Mouse (Mus musculus): ENCODE results near the gene Rab6b.
A peak's percentile ranks its signal among the peaks of the same experiment; 100 is the strongest.

Rab6b gene

GRCm38 (mm10) chr9:103201561-103202260 lies 90.1 kb downstream of the Rab6b start, which contains the start of gene Srprb:
Gene Srprb, minus strand, starts transcription at chr9:103202137.
- DNase-seq (ENCODE audit: low read depth, low spot score), result peak; percentile 79

GRCm38 (mm10) chr9:103205786-103206185 lies 94.2 kb downstream of the Rab6b start:
- no peak for DNase-seq (ENCODE audit: low read depth, low spot score)

- peak; percentile 70 for DNase-seq (ENCODE audit: low read depth, low spot score)
Observed at GRCm38 (mm10) chr9:103207846-103208245, 96.3 kb downstream of the Rab6b start.

GRCm38 (mm10) chr9:103208802-103209423 lies 97.3 kb downstream of the Rab6b start:
- DNase-seq (ENCODE audit: low read depth, low spot score), result no peak

- DNase-seq (ENCODE audit: low read depth, low spot score), result no peak
Observed at GRCm38 (mm10) chr9:103212654-103213420, 101.2 kb downstream of the Rab6b start.

GRCm38 (mm10) chr9:103213631-103214030 lies 102.0 kb downstream of the Rab6b start:
- DNase-seq (ENCODE audit: low read depth, low spot score), result no peak

GRCm38 (mm10) chr9:103214281-103214680 lies 102.7 kb downstream of the Rab6b start:
- DNase-seq (ENCODE audit: low read depth, low spot score), result no peak

GRCm38 (mm10) chr9:103224721-103225120 lies 113.1 kb downstream of the Rab6b start:
- DNase-seq (ENCODE audit: low read depth, low spot score), result no peak

GRCm38 (mm10) chr9:103225464-103225863 lies 113.9 kb downstream of the Rab6b start:
- DNase-seq (ENCODE audit: low read depth, low spot score), result no peak

GRCm38 (mm10) chr9:103226806-103227205 lies 115.2 kb downstream of the Rab6b start:
- no peak for DNase-seq (ENCODE audit: low read depth, low spot score)

GRCm38 (mm10) chr9:103227760-103228159 lies 116.2 kb downstream of the Rab6b start:
- DNase-seq (ENCODE audit: low read depth, low spot score), result no peak

- DNase-seq (ENCODE audit: low read depth, low spot score), result no peak
Observed at GRCm38 (mm10) chr9:103228370-103229003, 116.9 kb downstream of the Rab6b start.

GRCm38 (mm10) chr9:103229037-103229867 lies 117.7 kb downstream of the Rab6b start:
- DNase-seq (ENCODE audit: low read depth, low spot score), result no peak

GRCm38 (mm10) chr9:103230151-103230951 lies 118.8 kb downstream of the Rab6b start, which contains the start of the genes Gm20425 and Trf:
Gene Gm20425, minus strand, starts transcription at chr9:103230307.
Gene Trf, minus strand, starts transcription at chr9:103230444.
- DNase-seq (ENCODE audit: low read depth, low spot score), result no peak

- DNase-seq (ENCODE audit: low read depth, low spot score), result no peak
Observed at GRCm38 (mm10) chr9:103232232-103233005, 120.8 kb downstream of the Rab6b start.

GRCm38 (mm10) chr9:103233006-103233395 lies 121.4 kb downstream of the Rab6b start:
- DNase-seq (ENCODE audit: low read depth, low spot score), result no peak

- no peak for DNase-seq (ENCODE audit: low read depth, low spot score)
Observed at GRCm38 (mm10) chr9:103234059-103234458, 122.5 kb downstream of the Rab6b start.

- no peak for DNase-seq (ENCODE audit: low read depth, low spot score)
Observed at GRCm38 (mm10) chr9:103234565-103235165, 123.1 kb downstream of the Rab6b start.

Data from WW6 (cell line).